Mouse (Mus musculus): ENCODE data around the gene Tacc2. TPM values are rescaled to one million over a fixed set of nuclear protein-coding genes. Genes with fewer than 3 reads are reported as not detected.
"Not testable (repeated sequence)": the region's sequence is repeated elsewhere in the genome, so short reads cannot be mapped to it uniquely, and the experiment has no call there.

Tacc2 gene
- total RNA-seq, 2 experiments from 2014 or later = 27.5 to 58.4 TPM

DNA sequence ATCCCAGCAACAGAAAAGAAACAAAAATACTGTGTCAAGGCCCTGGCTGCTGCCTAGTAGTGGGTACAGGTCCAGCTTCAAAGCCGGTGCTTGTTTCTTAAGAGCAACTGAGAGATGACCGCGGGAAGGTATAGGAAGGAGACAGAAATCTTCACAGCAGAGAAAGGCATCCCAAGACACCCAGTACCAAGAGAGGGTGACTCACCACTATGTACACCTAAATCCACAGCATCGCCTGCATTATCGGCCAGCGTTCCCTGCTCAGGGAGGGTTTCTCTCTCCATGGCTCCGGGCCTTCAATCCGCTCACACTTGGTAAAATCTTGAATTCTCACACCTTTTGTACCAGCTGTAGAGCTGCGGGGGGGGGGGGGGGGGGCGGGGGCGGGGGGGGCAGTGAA lies 4.4 kb upstream of the Tacc2 start, which contains the start of gene Nsmce4a:
TSS of gene Nsmce4a (minus strand) at position 298 of the 400 bp plus-strand sequence.
- DNase-seq = no peak

- DNase-seq = no peak
These were observed 3.5 kb upstream of the Tacc2 start for GRCm38 (mm10) chr7:130573746-130574145.

GRCm38 (mm10) chr7:130574211-130574991 lies 2.8 kb upstream of the Tacc2 start:
- peak; percentile 23 for DNase-seq

DNA sequence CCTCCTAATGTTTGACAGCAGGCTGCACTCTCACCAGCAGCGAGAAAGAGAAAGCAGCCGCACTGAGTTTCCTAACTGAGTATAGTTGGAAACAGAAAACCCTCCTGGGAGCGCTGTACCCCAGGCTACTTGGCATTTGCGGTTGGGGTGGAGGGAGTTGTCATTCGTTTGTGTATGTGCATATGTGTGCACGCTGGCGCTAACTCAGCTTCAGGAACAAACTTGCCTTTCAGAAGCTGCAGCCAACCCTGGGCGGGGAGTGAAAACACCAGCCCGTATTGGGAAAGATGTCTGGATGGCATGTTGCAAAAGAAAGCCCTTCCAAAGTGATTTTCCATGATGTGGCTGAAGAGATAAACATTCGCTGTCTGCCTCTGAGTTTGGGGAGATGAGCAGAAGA lies 257 bp upstream of the Tacc2 start:
- peak; percentile 61 for DNase-seq

- no peak for DNase-seq
These were observed 828 bp downstream of the Tacc2 start for GRCm38 (mm10) chr7:130578066-130578465.

DNA sequence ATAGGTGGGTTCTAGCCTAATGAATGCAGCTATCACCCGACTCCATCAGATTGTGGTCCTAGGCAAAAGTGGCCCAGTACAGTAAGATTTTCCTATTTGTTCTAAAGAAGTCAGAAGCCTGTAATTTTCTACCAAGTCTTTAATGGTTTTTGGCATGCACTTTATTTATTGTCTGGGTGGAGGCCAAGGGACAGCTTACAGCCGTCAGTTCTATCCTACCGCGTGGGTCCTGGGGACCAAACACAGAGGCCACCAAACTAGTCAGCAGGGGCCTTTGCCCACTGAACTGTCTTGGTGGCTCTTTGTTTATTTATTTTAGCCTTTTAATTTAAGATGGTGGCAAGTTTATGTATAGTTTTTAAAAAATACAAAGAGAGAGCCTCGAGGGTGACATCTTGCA lies 1.4 kb downstream of the Tacc2 start:
- DNase-seq = no peak

- no peak for DNase-seq
These were observed 9.4 kb downstream of the Tacc2 start for GRCm38 (mm10) chr7:130586521-130587072.

DNA sequence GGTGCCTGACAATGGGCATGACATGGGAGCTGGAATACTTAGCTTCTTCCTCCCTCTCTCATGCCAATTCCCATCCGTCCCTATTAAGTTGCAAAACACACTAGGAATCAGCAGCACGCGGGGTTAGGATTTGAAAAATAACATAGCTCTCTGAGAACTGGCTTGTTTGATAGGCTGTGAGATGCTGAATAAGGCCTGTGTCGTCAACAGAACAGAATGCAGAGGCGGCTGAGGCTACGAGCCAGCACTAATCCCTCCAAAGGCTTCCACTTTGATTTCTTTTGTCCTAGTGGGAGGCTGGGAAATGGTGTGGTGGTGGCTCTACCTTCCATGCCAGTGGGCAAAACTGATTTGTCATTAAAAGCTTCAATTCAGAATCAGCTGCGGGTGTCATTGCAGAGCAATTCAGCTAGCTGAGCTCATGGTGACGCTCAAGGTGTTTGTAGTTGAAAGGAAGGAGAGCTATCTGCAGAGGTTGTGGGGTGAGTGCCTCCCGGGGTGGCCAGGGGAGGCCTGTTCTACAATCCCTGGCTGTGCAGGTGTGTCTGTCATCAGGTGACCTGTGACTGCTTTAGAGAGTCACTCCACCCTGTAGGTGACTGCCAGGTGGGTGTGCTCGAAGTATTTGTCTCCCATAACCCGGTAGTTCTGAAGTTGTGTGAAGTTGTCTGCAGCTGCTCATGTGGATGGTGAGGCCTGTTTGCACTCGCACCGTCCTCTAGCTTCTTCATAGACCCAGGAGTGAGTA lies 13.0 kb downstream of the Tacc2 start:
- no peak for DNase-seq

DNA sequence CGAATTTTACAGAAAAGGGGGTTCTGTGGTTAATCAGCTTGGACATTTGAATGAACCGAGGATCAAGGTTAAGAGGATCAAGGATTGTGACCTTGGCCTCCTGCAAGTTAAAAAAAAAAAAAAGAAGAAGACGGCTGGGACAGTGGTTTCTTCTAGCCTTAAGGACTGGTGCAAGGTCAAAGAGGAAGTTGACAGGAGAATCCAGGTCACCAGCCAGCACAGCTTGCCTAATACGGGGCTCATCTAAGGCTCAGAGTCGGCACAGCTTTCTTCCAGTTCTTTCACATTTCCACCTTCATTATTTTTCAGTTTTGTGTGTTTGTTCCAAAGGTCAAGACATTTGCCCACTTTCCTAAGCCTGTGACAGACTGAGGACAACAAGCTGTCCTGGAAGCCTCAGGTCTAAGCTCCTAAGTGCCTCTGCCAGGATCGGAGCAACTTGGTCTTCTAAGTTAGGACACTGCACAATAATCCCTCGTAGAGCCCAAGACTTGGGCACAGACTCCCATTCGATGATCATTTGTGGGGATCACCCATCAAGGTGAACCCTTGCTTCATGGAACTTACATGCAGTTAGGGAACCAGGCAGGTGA lies 13.7 kb downstream of the Tacc2 start:
- peak; percentile 15 for DNase-seq

GRCm38 (mm10) chr7:130592975-130593374 lies 15.7 kb downstream of the Tacc2 start:
- DNase-seq = not testable (repeated sequence)

DNA sequence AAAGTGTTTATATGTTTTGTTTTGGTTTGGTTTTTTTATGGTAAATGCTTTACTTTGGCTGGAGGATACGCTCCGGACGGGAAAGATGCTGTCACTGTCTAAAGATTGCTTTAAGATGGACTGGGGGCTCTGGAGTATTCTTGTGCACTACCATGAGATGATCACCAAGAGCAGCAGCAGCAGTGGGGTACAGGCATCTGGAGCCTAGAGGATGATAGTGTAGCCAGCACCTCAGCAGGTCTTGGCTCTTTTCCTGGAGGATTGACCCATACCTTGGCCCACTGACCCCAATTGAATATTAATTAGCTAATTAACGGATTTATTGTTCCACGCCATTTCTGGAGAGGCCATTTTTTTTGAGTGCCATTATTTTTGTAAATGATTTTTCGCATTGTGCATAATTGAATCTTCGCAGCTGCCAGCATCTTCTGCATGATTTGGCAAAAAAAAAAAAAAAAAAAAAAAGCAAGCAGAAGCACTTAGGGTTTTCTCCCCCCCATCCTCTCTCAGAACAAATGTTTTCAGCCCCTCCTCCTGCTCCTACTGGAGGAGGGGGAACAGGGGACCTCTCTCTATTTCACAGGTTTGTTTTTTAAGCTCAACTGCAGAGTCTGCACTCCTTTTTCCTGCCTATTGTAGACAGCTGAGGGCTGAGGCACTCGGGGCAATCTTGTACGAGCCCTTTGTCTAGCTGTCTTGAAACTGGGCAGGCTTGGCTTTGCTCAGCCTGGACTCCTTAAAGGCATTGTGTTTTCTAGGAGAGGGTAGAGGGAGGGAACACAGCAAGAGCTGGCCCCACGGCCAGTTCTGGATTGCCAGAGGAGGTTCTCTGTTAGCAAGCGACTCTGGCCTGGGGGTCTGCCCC lies 16.4 kb downstream of the Tacc2 start:
- DNase-seq = not testable (repeated sequence)

DNA sequence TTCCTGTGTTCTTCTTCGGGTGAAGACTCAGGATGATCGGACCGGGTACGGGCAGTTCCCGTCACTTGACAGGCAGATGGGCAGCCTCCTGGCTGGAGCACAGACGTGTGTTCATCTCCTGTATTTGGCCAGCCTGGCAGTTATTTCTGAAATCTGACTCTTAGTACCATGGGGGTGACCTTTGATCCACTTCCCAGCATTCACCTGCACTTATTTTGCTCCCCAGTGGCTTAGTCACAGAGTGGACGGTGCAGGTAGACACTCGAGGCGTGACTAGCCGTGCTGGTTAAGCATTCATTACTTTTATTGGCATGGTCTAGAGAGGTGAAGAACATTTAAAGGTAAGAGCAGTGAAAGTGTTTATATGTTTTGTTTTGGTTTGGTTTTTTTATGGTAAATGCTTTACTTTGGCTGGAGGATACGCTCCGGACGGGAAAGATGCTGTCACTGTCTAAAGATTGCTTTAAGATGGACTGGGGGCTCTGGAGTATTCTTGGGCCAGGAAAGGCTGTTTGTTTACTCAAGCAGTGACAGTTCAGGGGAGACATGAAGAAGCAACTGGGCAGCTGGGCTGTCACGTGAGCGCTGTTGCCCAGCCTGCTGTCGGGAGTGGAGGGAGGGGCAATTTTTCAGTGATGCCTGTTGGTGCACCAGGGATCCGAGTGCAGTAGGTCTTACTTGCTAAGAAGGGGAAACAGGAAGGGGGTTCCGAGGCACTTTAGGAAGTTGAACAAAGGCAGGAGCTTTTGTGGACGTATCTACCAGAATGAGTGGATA lies 19.0 kb downstream of the Tacc2 start:
- DNase-seq = not testable (repeated sequence)

DNA sequence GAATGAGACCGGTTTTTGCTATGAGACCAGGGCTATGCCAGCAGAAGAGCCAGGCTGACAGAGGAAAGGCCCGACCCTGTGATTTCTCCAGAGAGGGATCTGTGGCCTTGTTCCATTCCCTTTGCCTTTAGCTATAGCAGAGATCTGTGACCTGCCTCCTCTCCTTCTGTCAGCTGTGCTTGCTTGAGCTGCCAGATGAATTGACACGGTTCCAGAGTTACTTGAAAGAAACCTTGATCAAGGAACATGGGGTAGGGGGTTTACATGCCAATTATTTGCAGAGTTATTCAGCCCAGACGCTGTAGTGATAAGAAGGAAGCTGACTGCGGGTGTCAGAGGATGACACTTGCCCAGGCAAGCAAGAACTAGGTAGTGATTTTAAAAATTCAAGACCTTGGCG lies 20.3 kb downstream of the Tacc2 start:
- DNase-seq = no peak

DNA sequence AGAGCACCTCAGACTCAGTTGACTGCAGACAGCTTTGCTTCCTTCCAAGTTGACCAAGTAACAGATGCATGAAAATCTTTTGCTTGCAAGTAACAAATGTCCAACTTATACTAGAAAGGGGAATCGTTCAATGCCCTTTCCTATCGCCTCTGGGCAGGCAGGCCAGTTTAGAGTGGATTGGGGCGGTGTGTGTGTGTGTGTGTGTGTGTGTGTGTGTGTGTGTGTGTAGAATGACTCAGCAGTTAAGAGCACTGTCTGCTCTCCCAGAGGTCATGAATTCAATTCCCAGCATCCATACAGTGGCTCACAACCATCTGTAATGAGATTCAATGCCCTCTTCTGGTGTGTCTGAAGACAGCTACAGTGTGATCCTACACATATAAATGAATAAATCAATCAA lies 22.8 kb downstream of the Tacc2 start:
- no peak for DNase-seq

- DNase-seq = no peak
These were observed 23.3 kb downstream of the Tacc2 start for GRCm38 (mm10) chr7:130600546-130600945.

- no peak for DNase-seq
These were observed 25.6 kb downstream of the Tacc2 start for GRCm38 (mm10) chr7:130602804-130603203.

GRCm38 (mm10) chr7:130603556-130603955 lies 26.3 kb downstream of the Tacc2 start:
- DNase-seq = no peak

DNA sequence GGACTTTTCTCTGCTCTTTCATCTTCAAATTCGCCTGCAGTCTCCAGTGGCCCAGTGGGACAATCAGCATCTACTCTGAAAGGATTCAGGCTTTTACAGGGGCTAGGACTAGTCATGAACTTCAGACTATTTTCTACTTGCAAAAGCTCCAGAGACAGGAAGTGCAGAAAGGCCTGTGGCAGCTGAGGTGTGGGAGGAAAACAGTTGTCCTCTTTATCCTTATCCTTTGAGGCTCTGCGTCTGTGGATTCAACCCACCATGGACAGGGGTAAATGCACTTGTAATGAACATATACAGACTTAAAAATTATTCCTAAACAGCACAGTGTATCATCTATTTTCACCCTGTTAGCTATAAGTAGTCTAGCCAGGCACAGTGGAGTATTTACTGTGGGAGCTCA lies 27.2 kb downstream of the Tacc2 start:
- DNase-seq = no peak

GRCm38 (mm10) chr7:130605111-130605510 lies 27.9 kb downstream of the Tacc2 start:
- DNase-seq = peak; percentile 28

DNA sequence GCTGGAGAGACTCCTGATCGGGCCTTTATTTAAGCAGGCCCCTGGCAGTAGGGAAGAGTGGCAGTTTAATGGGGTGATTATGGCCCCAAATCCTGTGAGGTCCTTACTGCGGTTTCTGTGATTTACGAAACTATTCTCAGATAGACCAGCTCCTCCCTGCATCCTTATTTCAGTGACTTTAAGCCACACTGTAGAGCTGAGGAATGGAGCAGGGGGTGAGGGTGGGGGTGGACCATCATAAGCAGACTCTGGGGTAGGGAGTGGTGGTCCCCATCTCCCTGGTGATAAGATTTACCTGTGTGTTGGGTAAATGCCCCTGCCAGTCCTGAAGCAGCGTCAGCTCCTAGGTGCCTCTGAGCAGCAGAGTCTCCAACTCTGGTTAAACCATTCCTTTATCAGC lies 29.7 kb downstream of the Tacc2 start:
- no peak for DNase-seq

DNA sequence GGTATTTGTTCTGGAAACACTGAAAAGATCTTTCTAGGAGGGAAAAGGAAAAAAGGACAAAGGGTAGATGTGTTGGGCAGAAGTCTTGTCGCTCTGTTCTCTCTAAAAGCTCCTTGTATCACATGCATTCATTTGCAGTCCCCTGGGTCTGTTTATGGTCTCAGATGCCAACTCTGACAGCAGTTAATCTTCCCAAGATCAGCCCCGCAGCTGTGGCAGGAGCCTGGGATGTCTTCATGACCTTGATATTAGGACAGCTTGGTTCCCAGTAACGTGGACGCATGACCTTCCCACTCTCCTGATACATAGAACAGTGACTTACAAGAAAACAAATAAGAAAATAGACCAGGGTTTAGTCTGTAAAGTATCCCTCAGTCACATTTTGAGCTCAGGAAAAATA lies 36.7 kb downstream of the Tacc2 start:
- DNase-seq = no peak
